Mouse (Mus musculus): ENCODE measurements around the gene Vash2. TPM values are rescaled to one million over a fixed set of nuclear protein-coding genes. Genes with fewer than 3 reads are reported as not detected.
"Not testable (repeated sequence)": the region's sequence is repeated elsewhere in the genome, so short reads cannot be mapped to it uniquely, and the experiment has no call there.

Vash2 gene
- polyA plus RNA-seq (2015; fragmentation: Nextera tagmentation; extraction: Ambion mirVana), result 48.3 and 50.6 TPM in 2 replicates

DNA sequence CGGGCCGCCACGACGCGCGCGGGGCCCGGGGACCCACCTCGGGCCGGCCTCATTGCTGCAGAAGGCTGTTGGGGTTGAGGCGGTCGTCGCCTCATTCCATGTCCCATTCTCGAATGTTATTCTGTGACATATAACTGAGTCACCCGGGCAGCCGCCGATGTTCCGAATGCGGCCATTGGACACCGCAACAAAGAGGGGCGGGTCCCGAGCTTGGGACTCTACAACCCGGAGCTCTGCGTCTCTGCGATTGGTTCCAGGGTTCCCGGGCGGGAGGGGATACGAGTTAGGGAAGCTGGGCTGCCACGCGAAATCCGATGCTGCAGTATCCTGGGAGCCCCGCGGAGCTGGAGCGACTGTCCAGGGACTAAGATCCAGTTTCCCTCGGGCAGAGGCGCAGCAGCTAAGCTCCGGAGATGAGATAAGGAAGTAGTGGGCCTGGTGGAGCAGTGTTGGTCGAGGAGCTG is at the start of gene Vash2:
Gene Vash2 (minus strand): TSS at position 197 of the 464 bp plus-strand sequence.
- Histone ChIP-seq H3K36me3 (ENCODE audit: control insufficient read depth, insufficient read depth) (peaks cover 7% of the 10 kb centered on the region; the same call in 1 of the 2 replicates), H3K27ac (ENCODE audit: low read length) (peak within 1 kb of the TSS; percentile 92), H3K9me3 (replicated peaks; ENCODE audit: control insufficient read depth, low read length) (no peaks in the 10 kb centered on the region), H3K4me2 (ENCODE audit: low read depth, low read length) (peak within 1 kb of the TSS; percentile 98), H3K27me3 (ENCODE audit: control insufficient read depth, insufficient read depth, low read length) (no peaks in the 10 kb centered on the region), H3K4me3 (ENCODE audit: low read length) (peak within 1 kb of the TSS; percentile 76), H3K9ac (ENCODE audit: low read length) (peak within 1 kb of the TSS; percentile 90), H3K4me1 (ENCODE audit: control insufficient read depth, insufficient read depth, low read length) (peaks cover 31% of the 10 kb centered on the region)
- 1% methylated on average over 38 of the region's 38 CpGs for WGBS
- ATAC-seq (replicated peaks; ENCODE audit: extremely low read depth, insufficient read depth, low FRiP score), result peak; percentile 97

DNA sequence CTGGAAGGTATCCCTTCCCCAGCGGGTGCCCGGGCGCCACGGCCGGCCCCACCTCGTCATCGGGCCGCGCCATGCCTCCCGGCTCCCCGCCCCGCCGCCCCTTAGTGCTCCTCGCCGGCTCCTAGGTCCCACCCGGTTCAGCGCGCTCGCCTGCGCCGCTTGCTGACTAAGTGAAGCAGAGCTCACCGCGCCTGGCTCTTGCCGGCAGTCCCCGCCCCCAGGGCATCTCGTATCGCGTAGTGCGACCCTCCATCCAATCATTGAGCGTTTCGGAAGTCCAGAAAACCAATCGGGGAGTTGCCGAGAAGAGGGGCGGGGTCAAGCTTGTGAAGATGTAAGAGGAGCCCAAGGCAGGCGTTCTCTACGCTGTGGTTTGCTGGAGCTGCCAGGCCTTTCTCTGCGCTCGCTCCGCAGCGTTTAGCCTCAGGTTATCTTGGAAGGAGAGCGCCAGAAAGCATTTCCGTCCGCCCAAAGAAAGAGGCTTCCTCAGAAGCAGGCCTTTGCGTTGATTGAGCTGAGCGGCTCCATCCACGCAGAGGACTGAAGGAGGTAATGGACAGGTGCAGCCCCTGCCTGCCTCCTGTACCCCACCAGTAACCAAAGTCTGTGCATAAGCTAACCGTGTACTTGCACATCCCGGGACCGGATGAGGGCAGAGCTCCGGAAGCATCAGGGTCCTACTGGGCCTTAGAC is 47.1 kb upstream of the Vash2 start, which contains the start of gene Flvcr1:
Gene Flvcr1 (minus strand): TSS at position 138 of the 693 bp plus-strand sequence.
- Histone ChIP-seq H3K9ac (ENCODE audit: low read length) (peak within 1 kb of the TSS; percentile 95), H3K9me3 (replicated peaks; ENCODE audit: control insufficient read depth, low read length) (no peaks in the 10 kb centered on the region), H3K36me3 (ENCODE audit: control insufficient read depth, insufficient read depth) (peaks cover 6% of the 10 kb centered on the region), H3K4me2 (ENCODE audit: low read depth, low read length) (peak within 1 kb of the TSS; percentile 98), H3K27me3 (ENCODE audit: control insufficient read depth, insufficient read depth, low read length) (no peaks in the 10 kb centered on the region), H3K27ac (ENCODE audit: low read length) (peak within 1 kb of the TSS; percentile 89), H3K4me3 (ENCODE audit: low read length) (peak within 1 kb of the TSS; percentile 85), H3K4me1 (ENCODE audit: control insufficient read depth, insufficient read depth, low read length) (peaks cover 13% of the 10 kb centered on the region)
- peak; percentile 97 for ATAC-seq (replicated peaks; ENCODE audit: extremely low read depth, insufficient read depth, low FRiP score)
- under 1% methylated on average over 50 of the region's 50 CpGs for WGBS

GRCm38 (mm10) chr1:191025016-191026012 is 46.2 kb upstream of the Vash2 start:
- Histone ChIP-seq H3K27ac (ENCODE audit: low read length) (peak overlapping the region; percentile 89), H3K36me3 (ENCODE audit: control insufficient read depth, insufficient read depth) (peaks cover 6% of the 10 kb centered on the region), H3K27me3 (ENCODE audit: control insufficient read depth, insufficient read depth, low read length) (no peaks in the 10 kb centered on the region), H3K9ac (ENCODE audit: low read length) (peak overlapping the region; percentile 95), H3K4me2 (ENCODE audit: low read depth, low read length) (peak overlapping the region; percentile 98), H3K4me3 (ENCODE audit: low read length) (peak overlapping the region; percentile 85), H3K4me1 (ENCODE audit: control insufficient read depth, insufficient read depth, low read length) (peaks cover 13% of the 10 kb centered on the region), H3K9me3 (replicated peaks; ENCODE audit: control insufficient read depth, low read length) (no peaks in the 10 kb centered on the region)
- ATAC-seq (replicated peaks; ENCODE audit: extremely low read depth, insufficient read depth, low FRiP score), result peak; percentile 23
- 1% methylated on average over 68 of the region's 69 CpGs for WGBS

DNA sequence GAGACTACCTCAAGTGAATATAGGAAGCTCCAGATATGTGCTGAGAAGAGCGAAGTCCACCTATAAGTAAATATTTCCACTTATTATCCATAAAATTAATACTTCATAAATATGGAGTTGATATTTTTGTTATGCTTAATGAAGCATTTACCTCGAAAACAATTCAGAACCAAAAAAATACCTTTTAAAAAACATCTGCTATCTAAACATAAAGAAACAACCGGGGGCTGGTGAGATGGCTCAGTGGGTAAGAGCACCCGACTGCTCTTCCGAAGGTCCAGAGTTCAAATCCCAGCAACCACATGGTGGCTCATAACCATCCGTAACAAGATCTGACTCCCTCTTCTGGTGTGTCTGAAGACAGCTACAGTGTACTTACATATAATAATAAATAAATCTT is 44.7 kb upstream of the Vash2 start:
- not testable (repeated sequence) for ATAC-seq (replicated peaks; ENCODE audit: extremely low read depth, insufficient read depth, low FRiP score); H3K9ac ChIP-seq (ENCODE audit: low read length); H3K27ac ChIP-seq (ENCODE audit: low read length); H3K36me3 ChIP-seq (ENCODE audit: control insufficient read depth, insufficient read depth); H3K27me3 ChIP-seq (ENCODE audit: control insufficient read depth, insufficient read depth, low read length); H3K9me3 ChIP-seq (replicated peaks; ENCODE audit: control insufficient read depth, low read length); H3K4me3 ChIP-seq (ENCODE audit: low read length); H3K4me2 ChIP-seq (ENCODE audit: low read depth, low read length)
- H3K4me1 ChIP-seq (ENCODE audit: control insufficient read depth, insufficient read depth, low read length), result peaks cover 13% of the 10 kb centered on the region
- 93% methylated on average over 5 of the region's 6 CpGs for WGBS

GRCm38 (mm10) chr1:191023140-191023539 is 44.0 kb upstream of the Vash2 start:
- Histone ChIP-seq H3K4me2 (ENCODE audit: low read depth, low read length) (no peak overlapping the region), H3K4me1 (ENCODE audit: control insufficient read depth, insufficient read depth, low read length) (peaks cover 13% of the 10 kb centered on the region), H3K27me3 (ENCODE audit: control insufficient read depth, insufficient read depth, low read length) (no peaks in the 10 kb centered on the region), H3K36me3 (ENCODE audit: control insufficient read depth, insufficient read depth) (peaks cover 9% of the 10 kb centered on the region), H3K4me3 (ENCODE audit: low read length) (no peak overlapping the region), H3K27ac (ENCODE audit: low read length) (no peak overlapping the region), H3K9ac (ENCODE audit: low read length) (no peak overlapping the region), H3K9me3 (replicated peaks; ENCODE audit: control insufficient read depth, low read length) (no peaks in the 10 kb centered on the region)
- 78% methylated on average over 2 of the region's 2 CpGs for WGBS
- no peak for ATAC-seq (replicated peaks; ENCODE audit: extremely low read depth, insufficient read depth, low FRiP score)

DNA sequence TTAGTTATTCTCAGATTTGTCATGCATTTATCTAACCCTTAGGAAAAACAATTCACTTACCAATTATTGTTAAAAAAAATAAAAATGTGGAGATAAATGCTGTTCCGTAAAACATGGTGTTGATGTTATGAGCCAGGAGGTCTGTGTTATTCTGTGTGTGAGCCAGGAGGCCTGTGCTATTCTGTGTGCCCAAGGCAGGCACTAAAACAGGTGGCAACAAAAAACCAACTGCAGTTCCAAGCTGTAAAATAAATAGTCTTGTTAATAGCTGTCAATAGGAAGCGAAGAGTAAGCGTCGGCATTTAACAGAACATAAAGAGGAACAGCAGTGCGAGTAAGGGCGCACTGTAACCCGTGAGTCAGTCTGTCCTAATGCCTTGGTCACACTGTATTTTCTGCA is 41.9 kb upstream of the Vash2 start:
- H3K4me3 ChIP-seq (ENCODE audit: low read length), result no peak overlapping the region
- H3K9ac ChIP-seq (ENCODE audit: low read length), result no peak overlapping the region
- WGBS, result 87% methylated on average over 7 of the region's 7 CpGs
- H3K27me3 ChIP-seq (ENCODE audit: control insufficient read depth, insufficient read depth, low read length), result no peaks in the 10 kb centered on the region
- no peak overlapping the region for H3K27ac ChIP-seq (ENCODE audit: low read length)
- H3K36me3 ChIP-seq (ENCODE audit: control insufficient read depth, insufficient read depth), result peaks cover 11% of the 10 kb centered on the region
- H3K9me3 ChIP-seq (replicated peaks; ENCODE audit: control insufficient read depth, low read length), result no peaks in the 10 kb centered on the region
- no peak overlapping the region for H3K4me2 ChIP-seq (ENCODE audit: low read depth, low read length)
- ATAC-seq (replicated peaks; ENCODE audit: extremely low read depth, insufficient read depth, low FRiP score), result no peak
- H3K4me1 ChIP-seq (ENCODE audit: control insufficient read depth, insufficient read depth, low read length), result peaks cover 7% of the 10 kb centered on the region; the same call in 1 of the 2 replicates

- WGBS, result 81% methylated on average over 3 of the region's 3 CpGs
- H3K27ac ChIP-seq (ENCODE audit: low read length), result no peak overlapping the region
- no peaks in the 10 kb centered on the region for H3K9me3 ChIP-seq (replicated peaks; ENCODE audit: control insufficient read depth, low read length)
- peaks cover 11% of the 10 kb centered on the region for H3K36me3 ChIP-seq (ENCODE audit: control insufficient read depth, insufficient read depth)
- H3K4me2 ChIP-seq (ENCODE audit: low read depth, low read length), result no peak overlapping the region
- H3K4me3 ChIP-seq (ENCODE audit: low read length), result no peak overlapping the region
- H3K27me3 ChIP-seq (ENCODE audit: control insufficient read depth, insufficient read depth, low read length), result no peaks in the 10 kb centered on the region
- peaks cover 7% of the 10 kb centered on the region; the same call in 1 of the 2 replicates for H3K4me1 ChIP-seq (ENCODE audit: control insufficient read depth, insufficient read depth, low read length)
- H3K9ac ChIP-seq (ENCODE audit: low read length), result no peak overlapping the region
- no peak for ATAC-seq (replicated peaks; ENCODE audit: extremely low read depth, insufficient read depth, low FRiP score)
These were observed 41.3 kb upstream of the Vash2 start for GRCm38 (mm10) chr1:191020217-191020924.

DNA sequence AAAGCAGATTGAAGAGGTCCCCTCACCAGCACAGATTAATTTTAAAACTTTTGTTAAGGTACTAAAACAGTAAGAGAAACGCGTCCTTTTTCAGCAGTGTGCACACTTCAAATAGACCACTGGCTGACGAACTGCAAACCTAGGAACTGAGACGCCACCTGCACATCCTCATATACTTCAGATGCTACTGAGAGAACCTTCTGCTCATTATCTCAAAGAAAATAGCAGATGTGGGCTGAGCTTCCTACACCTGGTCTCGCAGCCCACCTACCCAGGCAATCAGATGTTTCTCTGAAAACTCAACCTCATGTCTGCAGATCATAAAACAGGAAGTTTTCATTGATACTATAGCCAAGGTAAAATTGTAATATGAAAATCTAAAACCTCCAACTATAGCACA is 40.7 kb upstream of the Vash2 start:
- H3K4me3 ChIP-seq (ENCODE audit: low read length), result no peak overlapping the region
- H3K4me2 ChIP-seq (ENCODE audit: low read depth, low read length), result no peak overlapping the region
- WGBS, result 82% methylated on average over 5 of the region's 5 CpGs
- peaks cover 2% of the 10 kb centered on the region; the same call in 1 of the 2 replicates for H3K4me1 ChIP-seq (ENCODE audit: control insufficient read depth, insufficient read depth, low read length)
- no peak overlapping the region for H3K27ac ChIP-seq (ENCODE audit: low read length)
- no peak for ATAC-seq (replicated peaks; ENCODE audit: extremely low read depth, insufficient read depth, low FRiP score)
- H3K36me3 ChIP-seq (ENCODE audit: control insufficient read depth, insufficient read depth), result peaks cover 13% of the 10 kb centered on the region
- H3K9me3 ChIP-seq (replicated peaks; ENCODE audit: control insufficient read depth, low read length), result no peaks in the 10 kb centered on the region
- no peak overlapping the region for H3K9ac ChIP-seq (ENCODE audit: low read length)
- no peaks in the 10 kb centered on the region for H3K27me3 ChIP-seq (ENCODE audit: control insufficient read depth, insufficient read depth, low read length)
